Mouse (Mus musculus) embryonic facial prominence, embryonic 13.5 days (tissue): ENCODE data around the gene Adora1. TPM values are rescaled to one million over a fixed set of nuclear protein-coding genes. Genes with fewer than 3 reads are reported as not detected.
A peak's percentile ranks its signal among the peaks of the same experiment; 100 is the strongest.

Experiments used
- ATAC-seq: fragments of 200-750 bp; cut with Nextera tagmentation; 2 replicates; pipeline ENCODE4 v1.8.0; 2017; ENCODE audit warnings: low read depth; ENCODE audit not compliant: insufficient number of reproducible peaks, insufficient read depth, low FRiP score, low TSS enrichment
- H3K27ac ChIP-seq: fragments of 300-500 bp; sonication (generic); 2 replicates; pipeline ENCODE4 v1.5.1; 2015; ENCODE audit warnings: moderate library complexity, mild to moderate bottlenecking, inconsistent platforms
- H3K27me3 ChIP-seq: fragments of 300-500 bp; sonication (generic); 2 replicates; pipeline ENCODE4 v1.6.1; 2015; ENCODE audit warnings: mild to moderate bottlenecking, inconsistent platforms
- H3K36me3 ChIP-seq: fragments of 300-500 bp; sonication (generic); 2 replicates; pipeline ENCODE4 v1.6.1; 2015; ENCODE audit warnings: mild to moderate bottlenecking, inconsistent platforms
- H3K4me1 ChIP-seq: fragments of 300-500 bp; sonication (generic); 2 replicates; pipeline ENCODE4 v1.6.1; 2015; ENCODE audit warnings: inconsistent platforms
- H3K4me2 ChIP-seq: fragments of 300-500 bp; sonication (generic); 2 replicates; pipeline ENCODE4 v1.6.1; 2015; ENCODE audit warnings: moderate library complexity, mild to moderate bottlenecking, inconsistent platforms
- H3K4me3 ChIP-seq: fragments of 300-500 bp; sonication (generic); 2 replicates; pipeline ENCODE4 v1.5.1; 2015; ENCODE audit warnings: mild to moderate bottlenecking, inconsistent platforms
- H3K9ac ChIP-seq: fragments of 300-500 bp; sonication (generic); 2 replicates; pipeline ENCODE4 v1.6.1; 2015; ENCODE audit warnings: mild to moderate bottlenecking, inconsistent platforms
- H3K9me3 ChIP-seq: fragments of 300-500 bp; sonication (generic); 2 replicates; pipeline ENCODE4 v1.6.1; 2016; ENCODE audit warnings: inconsistent platforms
- WGBS: fragments of 180-500 bp; shearing (Covaris S2); methylation state at CpG from one replicate; pipeline ENCODE4 v1.1.7; 2015; ENCODE audit warnings: mixed read lengths; 5-methylcytosine and 5-hydroxymethylcytosine counted together
- polyA plus RNA-seq: library from polyadenylated mRNA; unstranded; fragments of >200 nt; fragmentation: Nextera tagmentation; extraction: Ambion mirVana; gene quantifications from 2 replicates; pipeline ENCODE4 v1.2.1, GENCODE M21; 2015

The Adora1 gene
- polyA plus RNA-seq, 1 experiment from 2014 or later: 1.5 TPM

- WGBS: 73% methylated on average over 5 of the region's 5 CpGs
- Histone ChIP-seq H3K9me3 (no peaks in the 10 kb centered on the region), H3K36me3 (no peaks in the 10 kb centered on the region), H3K4me1 (peaks cover 15% of the 10 kb centered on the region), H3K27me3 (peaks cover 8% of the 10 kb centered on the region), H3K4me3 (no peak overlapping the region), H3K4me2 (no peak overlapping the region), H3K27ac (no peak overlapping the region), H3K9ac (no peak overlapping the region)
- no peak for ATAC-seq
These were observed 47.0 kb downstream of the Adora1 start for GRCm38 (mm10) chr1:134188217-134188616.

GRCm38 (mm10) chr1:134184089-134184488, 51.1 kb downstream of the Adora1 start:
- 86% methylated on average over 4 of the region's 4 CpGs for WGBS
- Histone ChIP-seq H3K36me3 (no peaks in the 10 kb centered on the region), H3K4me3 (no peak overlapping the region), H3K27ac (no peak overlapping the region), H3K27me3 (peaks cover 8% of the 10 kb centered on the region), H3K4me1 (peaks cover 6% of the 10 kb centered on the region; the same call in 1 of the 2 replicates), H3K4me2 (no peak overlapping the region), H3K9ac (no peak overlapping the region), H3K9me3 (no peaks in the 10 kb centered on the region)
- no peak for ATAC-seq

- Histone ChIP-seq H3K4me2 (no peak within 1 kb of the TSS), H3K4me1 (no peaks in the 10 kb centered on the region), H3K4me3 (no peak within 1 kb of the TSS), H3K27ac (peak within 1 kb of the TSS; percentile 57), H3K9ac (no peak within 1 kb of the TSS), H3K9me3 (no peaks in the 10 kb centered on the region), H3K36me3 (no peaks in the 10 kb centered on the region), H3K27me3 (no peaks in the 10 kb centered on the region)
- no peak for ATAC-seq
- 28% methylated on average over 4 of the region's 4 CpGs for WGBS
These were observed 53.2 kb downstream of the Adora1 start, which contains the start of gene Chil1 for GRCm38 (mm10) chr1:134182025-134182424. Gene Chil1 (plus strand): TSS chr1:134182176.

GRCm38 (mm10) chr1:134177976-134178375, 57.3 kb downstream of the Adora1 start:
- no peak overlapping the region for H3K27ac ChIP-seq
- no peak overlapping the region for H3K4me2 ChIP-seq
- WGBS: 69% methylated on average over 5 of the region's 5 CpGs
- H3K9ac ChIP-seq: no peak overlapping the region
- H3K9me3 ChIP-seq: no peaks in the 10 kb centered on the region
- no peaks in the 10 kb centered on the region for H3K36me3 ChIP-seq
- no peak for ATAC-seq
- H3K4me3 ChIP-seq: no peak overlapping the region
- H3K27me3 ChIP-seq: no peaks in the 10 kb centered on the region
- no peaks in the 10 kb centered on the region for H3K4me1 ChIP-seq

- Histone ChIP-seq H3K9ac (no peak overlapping the region), H3K4me2 (no peak overlapping the region), H3K27ac (no peak overlapping the region), H3K27me3 (no peaks in the 10 kb centered on the region), H3K4me3 (no peak overlapping the region), H3K4me1 (no peaks in the 10 kb centered on the region), H3K9me3 (no peaks in the 10 kb centered on the region), H3K36me3 (no peaks in the 10 kb centered on the region)
- ATAC-seq: no peak
- WGBS: 52% methylated on average over 7 of the region's 7 CpGs
These were observed 62.1 kb downstream of the Adora1 start for GRCm38 (mm10) chr1:134173081-134173480.

- Histone ChIP-seq H3K4me2 (no peak overlapping the region), H3K4me3 (no peak overlapping the region), H3K9me3 (no peaks in the 10 kb centered on the region), H3K36me3 (no peaks in the 10 kb centered on the region), H3K27me3 (no peaks in the 10 kb centered on the region), H3K9ac (no peak overlapping the region), H3K4me1 (no peaks in the 10 kb centered on the region), H3K27ac (no peak overlapping the region)
- 81% methylated on average over 8 of the region's 8 CpGs for WGBS
- no peak for ATAC-seq
These were observed 66.1 kb downstream of the Adora1 start for GRCm38 (mm10) chr1:134168985-134169697.

- H3K27me3 ChIP-seq: no peaks in the 10 kb centered on the region
- 87% methylated on average over 3 of the region's 3 CpGs for WGBS
- no peaks in the 10 kb centered on the region for H3K4me1 ChIP-seq
- H3K27ac ChIP-seq: no peak overlapping the region
- H3K4me2 ChIP-seq: no peak overlapping the region
- H3K9ac ChIP-seq: no peak overlapping the region
- no peaks in the 10 kb centered on the region for H3K9me3 ChIP-seq
- no peak for ATAC-seq
- H3K36me3 ChIP-seq: no peaks in the 10 kb centered on the region
- no peak overlapping the region for H3K4me3 ChIP-seq
These were observed 66.7 kb downstream of the Adora1 start for GRCm38 (mm10) chr1:134168567-134168966.

- 39% methylated on average over 14 of the region's 14 CpGs for WGBS
- Histone ChIP-seq H3K27me3 (no peaks in the 10 kb centered on the region), H3K9me3 (no peaks in the 10 kb centered on the region), H3K27ac (no peak overlapping the region), H3K4me3 (no peak overlapping the region), H3K36me3 (no peaks in the 10 kb centered on the region), H3K9ac (no peak overlapping the region), H3K4me2 (no peak overlapping the region), H3K4me1 (no peaks in the 10 kb centered on the region)
- no peak for ATAC-seq
These were observed 67.6 kb downstream of the Adora1 start for GRCm38 (mm10) chr1:134167416-134168305.

GRCm38 (mm10) chr1:134166547-134166946, 68.7 kb downstream of the Adora1 start:
- WGBS: 97% methylated on average over 3 of the region's 3 CpGs
- Histone ChIP-seq H3K27ac (no peak overlapping the region), H3K27me3 (no peaks in the 10 kb centered on the region)

GRCm38 (mm10) chr1:134164454-134164853, 70.8 kb downstream of the Adora1 start:
- Histone ChIP-seq H3K36me3 (no peaks in the 10 kb centered on the region), H3K27ac (no peak overlapping the region), H3K9me3 (no peaks in the 10 kb centered on the region), H3K4me1 (no peaks in the 10 kb centered on the region), H3K27me3 (no peaks in the 10 kb centered on the region), H3K4me2 (no peak overlapping the region), H3K4me3 (no peak overlapping the region), H3K9ac (no peak overlapping the region)
- ATAC-seq: no peak
- 53% methylated on average over 4 of the region's 4 CpGs for WGBS

More at GRCm38 (mm10) chr1:134166547-134166946, 68.7 kb downstream of the Adora1 start:
- H3K4me2 ChIP-seq: no peak overlapping the region
- no peak overlapping the region for H3K4me3 ChIP-seq
- no peaks in the 10 kb centered on the region for H3K9me3 ChIP-seq
- no peaks in the 10 kb centered on the region for H3K36me3 ChIP-seq
- no peak for ATAC-seq
- no peaks in the 10 kb centered on the region for H3K4me1 ChIP-seq
- no peak overlapping the region for H3K9ac ChIP-seq

GRCm38 (mm10) chr1:134163476-134163875, 71.8 kb downstream of the Adora1 start:
- H3K27ac ChIP-seq: no peak overlapping the region
- no peak for ATAC-seq
- 90% methylated on average over 7 of the region's 7 CpGs for WGBS
- H3K4me1 ChIP-seq: no peaks in the 10 kb centered on the region
- H3K4me3 ChIP-seq: no peak overlapping the region
- no peaks in the 10 kb centered on the region for H3K27me3 ChIP-seq
- H3K36me3 ChIP-seq: no peaks in the 10 kb centered on the region
- H3K9ac ChIP-seq: no peak overlapping the region
- H3K9me3 ChIP-seq: no peaks in the 10 kb centered on the region
- H3K4me2 ChIP-seq: no peak overlapping the region
